Mouse (Mus musculus) forebrain, embryonic 11.5 days (tissue): Measurements from ENCODE around the gene Mcf2l. TPM values are rescaled to one million over a fixed set of nuclear protein-coding genes. Genes with fewer than 3 reads are reported as not detected.

Experiments
- ATAC-seq: fragments of 200-750 bp; cut with Nextera tagmentation; replicated peaks from 2 replicates; pipeline ENCODE4 v1.8.0; 2017; ENCODE audit warnings: moderate TSS enrichment; ENCODE audit not compliant: low FRiP score
- DNase-seq: peaks from one replicate; pipeline ENCODE4 v3.0.0-alpha.2; 2017; ENCODE audit warnings: low spot score
- H3K27ac ChIP-seq: fragments of 300-500 bp; sonication (generic); 2 replicates; pipeline ENCODE4 v1.5.1; 2014; ENCODE audit warnings: low read depth, low read length
- H3K27me3 ChIP-seq: fragments of 300-500 bp; sonication (generic); 2 replicates; pipeline ENCODE4 v1.6.1; 2014; ENCODE audit warnings: mild to moderate bottlenecking, low read length, mixed read lengths; ENCODE audit not compliant: control insufficient read depth, insufficient read depth
- H3K36me3 ChIP-seq: fragments of 300-500 bp; sonication (generic); 2 replicates; pipeline ENCODE4 v1.6.1; 2014; ENCODE audit warnings: mild to moderate bottlenecking, low read length, moderate library complexity, mixed read lengths; ENCODE audit not compliant: control insufficient read depth, insufficient read depth
- H3K4me1 ChIP-seq: fragments of 300-500 bp; sonication (generic); replicated peaks from 2 replicates; pipeline ENCODE4 v1.6.1; 2014; ENCODE audit warnings: low read length, mixed read lengths; ENCODE audit not compliant: control insufficient read depth, insufficient read depth
- H3K4me2 ChIP-seq: fragments of 300-500 bp; sonication (generic); 2 replicates; pipeline ENCODE4 v1.6.1; 2014; ENCODE audit warnings: low read depth, mild to moderate bottlenecking, low read length, moderate library complexity, mixed read lengths; ENCODE audit not compliant: severe bottlenecking
- H3K4me3 ChIP-seq: fragments of 300-500 bp; sonication (generic); 2 replicates; pipeline ENCODE4 v1.5.1; 2014; ENCODE audit warnings: low read depth, low read length
- H3K9ac ChIP-seq: fragments of 300-500 bp; sonication (generic); 2 replicates; pipeline ENCODE4 v1.6.1; 2014; ENCODE audit warnings: low read length
- H3K9me3 ChIP-seq: fragments of 300-500 bp; sonication (generic); 2 replicates; pipeline ENCODE4 v1.6.1; 2016; ENCODE audit warnings: low read length, mixed read lengths; ENCODE audit not compliant: control insufficient read depth
- WGBS: fragments of 180-500 bp; shearing (Covaris S2); extraction: QIAGEN DNeasy Blood & Tissue Kit; methylation state at CpG from one replicate; pipeline ENCODE4 v1.1.7; 2014; 5-methylcytosine and 5-hydroxymethylcytosine counted together
- polyA plus RNA-seq: library from polyadenylated mRNA; unstranded; fragments of >200 nt; fragmentation: Nextera tagmentation; extraction: Ambion mirVana; gene quantifications from 2 replicates; pipeline ENCODE4 v1.2.1, GENCODE M21; 2014

The Mcf2l gene
- polyA plus RNA-seq, 1 experiment from 2014 or later = 55.5 TPM

DNA sequence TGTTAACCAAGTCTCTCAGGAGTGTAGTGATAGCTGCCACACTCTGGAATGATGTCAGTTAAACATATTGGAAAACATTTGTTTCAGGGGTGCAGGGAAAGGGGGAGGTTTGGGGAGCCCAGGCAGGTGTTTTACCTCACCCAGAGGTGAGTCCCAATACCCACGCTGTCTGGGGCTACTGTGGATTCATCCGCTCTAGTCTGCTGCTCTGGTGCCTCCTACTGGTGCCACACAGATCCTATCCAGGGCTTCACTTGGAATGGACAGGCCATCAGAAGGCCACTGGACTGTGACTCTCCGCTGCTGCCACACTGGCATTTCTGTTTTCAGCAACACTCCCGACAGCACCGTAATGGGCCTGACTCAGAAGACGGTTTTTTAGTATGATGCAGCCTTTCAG, 7.8 kb upstream of the Mcf2l start:
- DNase-seq = no peak
- ATAC-seq = no peak
- 0 out of 2 replicates have a peak, but pooled peaks cover 2% of the 10 kb centered on the region for H3K4me1 ChIP-seq
- no peak overlapping the region for H3K9ac ChIP-seq
- no peak overlapping the region for H3K27ac ChIP-seq
- H3K27me3 ChIP-seq = no peaks in the 10 kb centered on the region
- no peak overlapping the region for H3K4me3 ChIP-seq
- H3K9me3 ChIP-seq = no peaks in the 10 kb centered on the region
- no peak overlapping the region for H3K4me2 ChIP-seq
- 76% methylated on average over 6 of the region's 6 CpGs for WGBS
- H3K36me3 ChIP-seq = no peaks in the 10 kb centered on the region

DNA sequence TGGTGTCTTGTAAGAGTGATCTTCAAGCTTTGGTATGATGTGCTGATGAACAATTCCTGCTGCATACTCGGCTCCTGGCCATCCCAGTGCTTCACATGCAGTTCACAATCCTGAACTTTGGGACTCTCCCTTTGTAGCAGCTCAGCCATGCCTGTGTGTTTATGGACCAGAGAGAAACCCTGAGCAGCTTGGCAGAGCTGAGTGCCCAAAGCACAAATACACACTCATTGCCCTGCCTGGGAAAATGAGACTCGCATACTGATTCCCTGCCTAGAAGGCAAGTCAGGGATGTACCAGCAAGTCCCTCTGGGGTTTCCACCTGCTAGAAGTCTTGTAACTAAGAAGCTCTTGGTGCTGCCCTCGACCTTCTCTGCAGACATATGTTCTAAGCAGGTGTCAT, 3.9 kb upstream of the Mcf2l start:
- ATAC-seq = no peak
- no peak for DNase-seq
- H3K9ac ChIP-seq = no peak overlapping the region
- 82% methylated on average over 3 of the region's 3 CpGs for WGBS
- H3K4me1 ChIP-seq = peaks cover 15% of the 10 kb centered on the region
- no peak overlapping the region for H3K4me3 ChIP-seq
- no peaks in the 10 kb centered on the region for H3K9me3 ChIP-seq
- no peak overlapping the region for H3K4me2 ChIP-seq
- H3K27ac ChIP-seq = no peak overlapping the region
- no peaks in the 10 kb centered on the region for H3K27me3 ChIP-seq
- H3K36me3 ChIP-seq = no peaks in the 10 kb centered on the region

- Histone ChIP-seq H3K36me3 (no peaks in the 10 kb centered on the region), H3K4me2 (no peak overlapping the region), H3K4me1 (peaks cover 25% of the 10 kb centered on the region), H3K27me3 (no peaks in the 10 kb centered on the region), H3K9ac (no peak overlapping the region), H3K4me3 (no peak overlapping the region), H3K27ac (peak overlapping the region; percentile 91), H3K9me3 (no peaks in the 10 kb centered on the region)
- 85% methylated on average over 5 of the region's 5 CpGs for WGBS
- DNase-seq (no peak), ATAC-seq (no peak)
These were observed 3.0 kb upstream of the Mcf2l start for GRCm38 (mm10) chr8:12870656-12871055.

DNA sequence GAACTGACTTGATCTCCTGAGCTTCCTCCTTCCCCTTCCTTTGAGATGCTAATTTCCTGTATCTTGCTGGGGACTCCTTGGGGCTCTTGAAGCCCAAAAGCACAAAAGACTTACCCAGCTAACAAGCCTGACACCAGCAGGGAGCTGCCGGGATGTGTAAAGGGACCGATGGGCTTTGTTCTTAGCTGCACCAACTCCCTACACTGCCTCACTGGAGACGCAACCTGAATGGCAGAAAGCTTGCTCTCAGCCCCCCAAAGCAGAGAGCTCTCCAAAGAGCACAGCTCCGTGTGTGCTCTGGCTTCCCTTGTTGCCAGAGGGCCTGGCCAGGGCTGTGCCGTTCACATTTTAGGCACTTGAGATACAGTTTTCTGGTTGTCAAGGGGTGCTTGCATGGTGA, 2.1 kb upstream of the Mcf2l start:
- H3K4me2 ChIP-seq = peak overlapping the region; percentile 26
- no peaks in the 10 kb centered on the region for H3K36me3 ChIP-seq
- peak overlapping the region; percentile 91 for H3K27ac ChIP-seq
- H3K27me3 ChIP-seq = no peaks in the 10 kb centered on the region
- H3K9me3 ChIP-seq = no peaks in the 10 kb centered on the region
- DNase-seq (peak; percentile 83), ATAC-seq (peak; percentile 76)
- peak overlapping the region; percentile 28; the same call in 1 of the 2 replicates for H3K9ac ChIP-seq
- 2% methylated on average over 5 of the region's 5 CpGs for WGBS
- no peak overlapping the region for H3K4me3 ChIP-seq
- H3K4me1 ChIP-seq = peaks cover 30% of the 10 kb centered on the region

GRCm38 (mm10) chr8:12872983-12873356, 636 bp upstream of the Mcf2l start:
- H3K9ac ChIP-seq = peak overlapping the region; percentile 5
- H3K4me3 ChIP-seq = peak overlapping the region; percentile 51
- H3K36me3 ChIP-seq = no peaks in the 10 kb centered on the region
- H3K27me3 ChIP-seq = no peaks in the 10 kb centered on the region
- peak overlapping the region; percentile 76 for H3K4me2 ChIP-seq
- ATAC-seq (no peak; the same call in 1 of the 2 replicates), DNase-seq (peak; percentile 62)
- H3K4me1 ChIP-seq = peaks cover 34% of the 10 kb centered on the region
- H3K27ac ChIP-seq = 0 out of 2 replicates have a peak overlapping the region, but pooled peaks have one; percentile 1
- WGBS = 5% methylated on average over 8 of the region's 9 CpGs
- no peaks in the 10 kb centered on the region for H3K9me3 ChIP-seq

GRCm38 (mm10) chr8:12874194-12874791, 687 bp downstream of the Mcf2l start:
- peak; percentile 13 for ATAC-seq

DNA sequence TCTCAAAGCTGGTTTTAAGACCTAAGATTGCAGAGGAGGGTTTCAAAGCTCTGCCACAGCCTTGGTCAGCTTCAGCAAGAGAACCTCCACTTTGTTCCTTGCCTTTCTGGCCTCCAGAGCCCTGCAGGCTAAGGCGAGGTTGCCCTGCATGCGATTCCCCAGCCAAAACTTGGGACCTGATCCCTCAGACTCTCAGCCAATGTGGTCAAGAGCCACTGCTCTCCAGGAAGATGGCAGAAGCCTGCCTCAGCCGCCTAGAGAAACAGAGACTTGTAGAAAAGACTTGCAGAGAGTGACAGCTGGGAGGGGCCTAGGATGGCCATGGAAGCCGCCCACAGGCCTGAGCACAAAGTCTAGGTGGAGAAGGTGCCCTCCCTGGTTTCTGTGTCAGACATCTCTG, 1.4 kb downstream of the Mcf2l start:
- Histone ChIP-seq H3K9me3 (no peaks in the 10 kb centered on the region), H3K4me1 (peaks cover 34% of the 10 kb centered on the region), H3K4me3 (peak overlapping the region; percentile 51; the same call in 1 of the 2 replicates), H3K27me3 (no peaks in the 10 kb centered on the region), H3K9ac (peak overlapping the region; percentile 79; the same call in 1 of the 2 replicates), H3K27ac (no peak overlapping the region), H3K4me2 (peak overlapping the region; percentile 76), H3K36me3 (no peaks in the 10 kb centered on the region)
- no peak for DNase-seq
- ATAC-seq = no peak
- 72% methylated on average over 4 of the region's 4 CpGs for WGBS

More at GRCm38 (mm10) chr8:12874194-12874791, 687 bp downstream of the Mcf2l start:
- Histone ChIP-seq H3K9ac (peak overlapping the region; percentile 79), H3K27ac (peak overlapping the region; percentile 50; the same call in 1 of the 2 replicates), H3K9me3 (no peaks in the 10 kb centered on the region), H3K4me3 (peak overlapping the region; percentile 51), H3K4me2 (peak overlapping the region; percentile 76), H3K4me1 (peaks cover 34% of the 10 kb centered on the region), H3K36me3 (no peaks in the 10 kb centered on the region), H3K27me3 (no peaks in the 10 kb centered on the region)
- DNase-seq = no peak
- WGBS = 16% methylated on average over 8 of the region's 8 CpGs

DNA sequence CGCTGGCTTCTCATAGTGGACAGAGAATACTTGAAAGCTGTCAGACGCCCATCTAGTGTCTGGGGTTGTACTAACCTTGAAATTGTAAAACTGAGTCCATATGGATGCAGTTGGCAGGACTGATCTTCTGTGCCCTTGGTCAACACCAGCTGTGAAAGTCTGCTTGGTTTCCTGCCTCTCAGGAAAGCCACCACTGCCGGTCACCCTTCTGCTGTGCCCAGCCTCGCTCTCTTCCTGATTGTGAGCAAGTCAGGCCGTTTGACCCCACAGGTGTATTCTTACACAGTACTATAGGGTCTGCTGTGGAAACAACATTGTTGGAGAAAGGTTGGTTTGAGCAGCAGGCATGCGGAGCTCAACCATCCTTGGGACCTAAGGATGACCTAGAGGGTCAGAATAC, 3.5 kb downstream of the Mcf2l start:
- ATAC-seq = no peak
- H3K27me3 ChIP-seq = no peaks in the 10 kb centered on the region
- no peaks in the 10 kb centered on the region; the same call in 1 of the 2 replicates for H3K36me3 ChIP-seq
- no peak overlapping the region for H3K27ac ChIP-seq
- no peaks in the 10 kb centered on the region for H3K9me3 ChIP-seq
- WGBS = 84% methylated on average over 6 of the region's 6 CpGs
- H3K4me3 ChIP-seq = no peak overlapping the region
- H3K4me2 ChIP-seq = no peak overlapping the region
- H3K4me1 ChIP-seq = peaks cover 26% of the 10 kb centered on the region
- H3K9ac ChIP-seq = no peak overlapping the region
- DNase-seq = no peak

- H3K9ac ChIP-seq = no peak overlapping the region
- peaks cover 14% of the 10 kb centered on the region for H3K4me1 ChIP-seq
- DNase-seq = no peak
- 88% methylated on average over 6 of the region's 6 CpGs for WGBS
- no peak overlapping the region for H3K4me2 ChIP-seq
- H3K27ac ChIP-seq = no peak overlapping the region
- no peak overlapping the region for H3K4me3 ChIP-seq
- H3K36me3 ChIP-seq = peaks cover 2% of the 10 kb centered on the region; the same call in 1 of the 2 replicates
- ATAC-seq = no peak
- H3K9me3 ChIP-seq = no peaks in the 10 kb centered on the region
- no peaks in the 10 kb centered on the region for H3K27me3 ChIP-seq
These were observed 6.6 kb downstream of the Mcf2l start for GRCm38 (mm10) chr8:12880163-12880562.
